8 mouse cellular contexts compared by ENCODE assay signal in the genomic region with DNA sequence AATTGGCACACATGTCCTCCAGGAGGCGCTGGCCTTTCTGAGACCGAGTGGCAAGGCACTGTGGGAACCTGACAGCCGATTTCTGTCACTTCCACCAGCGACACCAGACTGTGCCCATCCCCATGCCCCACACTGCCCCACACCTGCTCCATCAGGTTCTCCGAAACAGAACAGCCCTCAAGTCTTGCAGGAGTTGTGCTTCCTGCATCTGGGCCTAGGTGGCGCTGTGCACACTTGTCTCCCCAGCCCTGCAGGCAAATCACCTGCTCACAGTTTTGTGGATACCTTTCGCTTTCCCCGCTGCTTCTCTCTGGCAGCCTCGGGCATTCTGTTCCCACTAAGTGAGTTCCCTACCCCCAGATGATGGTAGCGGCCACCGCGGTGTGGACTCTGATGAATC.
DNase-seq lines count a peak whose midpoint lies in the region; ATAC-seq and TF ChIP-seq lines count a peak whose summit lies in the region.

No protein-coding gene starts in this region.

- H3K4me3 ChIP-seq in forebrain, embryonic 16.5 days (replicated peaks; ENCODE audit: low read length): peak overlapping the region; percentile 23
- H3K4me3 ChIP-seq in lung, adult 2 months (replicated peaks; ENCODE audit: extremely low read depth, low read depth, low read length): no peak overlapping the region
- H3K4me3 ChIP-seq in thymus, adult 2 months (ENCODE audit: control insufficient read depth, insufficient read depth, low read length): peak overlapping the region; percentile 3; the same call in 1 of the 2 replicates

- H3K9me3 ChIP-seq in forebrain, embryonic 16.5 days (ENCODE audit: control insufficient read depth, low read length): 0 out of 2 replicates have a peak, but pooled peaks cover 3% of the 10 kb centered on the region

- H3K4me1 ChIP-seq in forebrain, embryonic 16.5 days (replicated peaks; ENCODE audit: control insufficient read depth, insufficient read depth, low read length): 0 out of 2 replicates have a peak, but pooled peaks cover 2% of the 10 kb centered on the region
- H3K4me1 ChIP-seq in lung, adult 2 months (ENCODE audit: control insufficient read depth, insufficient read depth, low read length): no peaks in the 10 kb centered on the region
- no peaks in the 10 kb centered on the region for H3K4me1 ChIP-seq in thymus, adult 2 months (replicated peaks; ENCODE audit: control insufficient read depth, insufficient read depth, low read length)

- TF ChIP-seq CTCF in lung, adult 2 months (IDR thresholded peaks at IDR 0.05; ENCODE audit: insufficient read depth, low read length): peak; percentile 99
- peak; percentile 95 for TF ChIP-seq CTCF in thymus, adult 2 months (IDR thresholded peaks at IDR 0.05; ENCODE audit: borderline replicate concordance, control insufficient read depth, extremely low read depth, insufficient read depth, low read length, poor library complexity)

- intact Hi-C loops in heart, postnatal 25 days (cut with DNase I): loop anchor here (1.0 to 10.0 kb wide), 3 partner anchors 122 to 230 kb away; no protein-coding TSS in a partner anchor

- 0 out of 2 replicates have a peak, but pooled peaks cover 3% of the 10 kb centered on the region for H3K27me3 ChIP-seq in forebrain, embryonic 16.5 days (replicated peaks; ENCODE audit: control insufficient read depth, insufficient read depth, low read length)
- H3K27me3 ChIP-seq in thymus, adult 2 months (ENCODE audit: control insufficient read depth, insufficient read depth, low read length): no peaks in the 10 kb centered on the region

- H3K4me2 ChIP-seq in forebrain, embryonic 16.5 days (ENCODE audit: low read length): peak overlapping the region; percentile 37

- H3K36me3 ChIP-seq in forebrain, embryonic 16.5 days (ENCODE audit: control insufficient read depth, insufficient read depth): no peaks in the 10 kb centered on the region
- no peaks in the 10 kb centered on the region for H3K36me3 ChIP-seq in thymus, adult 2 months (ENCODE audit: control insufficient read depth, insufficient read depth, low read length)

- WGBS in forebrain, embryonic 16.5 days: 2% methylated on average over 12 of the region's 12 CpGs
- 2% methylated on average over 12 of the region's 12 CpGs for WGBS in lung, adult 2 months
- 6% methylated on average over 12 of the region's 12 CpGs for WGBS in thymus, adult 2 months

- H3K27ac ChIP-seq in forebrain, embryonic 16.5 days (ENCODE audit: low read length): no peak overlapping the region
- no peak overlapping the region for H3K27ac ChIP-seq in thymus, adult 2 months (ENCODE audit: control insufficient read depth, insufficient read depth, low read length)

- ATAC-seq in forebrain, embryonic 16.5 days: no peak

- no peak for TF ChIP-seq POLR2A in lung, adult 2 months (IDR thresholded peaks at IDR 0.05; ENCODE audit: borderline replicate concordance, extremely low read depth, low read depth, low read length)
- TF ChIP-seq POLR2A in thymus, adult 2 months (IDR thresholded peaks at IDR 0.05; ENCODE audit: control insufficient read depth, extremely low read depth, insufficient read depth, low read length, poor library complexity): no peak

- DNase-seq in ES-CJ7 (ENCODE audit: low read depth, low spot score): peak; percentile 89
- DNase-seq in cerebellum, adult 11-12 months: peak; percentile 88
- peak; percentile 35 for DNase-seq in heart, postnatal 25 days (ENCODE audit: low spot score)
- peak; percentile 64 to 84 for DNase-seq in layer of hippocampus, adult 18-20 months (ENCODE audit: low spot score in 2 of 2)
- peak; percentile 86 for DNase-seq in lung, adult 2 months
- DNase-seq in ovary, adult 18-20 months (ENCODE audit: low spot score): peak; percentile 61
- peak; percentile 76 for DNase-seq in thymus, adult 2 months

- H3K9ac ChIP-seq in forebrain, embryonic 16.5 days (replicated peaks; ENCODE audit: low read depth, low read length): 0 out of 2 replicates have a peak overlapping the region, but pooled peaks have one; percentile 36

Comparison
In these comparisons a context has a peak if more than half of its experiments do, and no peak if none do; other contexts are left out.
1. DNase-seq: peak in every context shown above with its lines; median percentile 89 in ES-CJ7; 88 in cerebellum, adult 11-12 months; 86 in lung, adult 2 months; 76 in thymus, adult 2 months; 74 in layer of hippocampus, adult 18-20 months; 61 in ovary, adult 18-20 months; 35 in heart, postnatal 25 days.